Comparison of ENCODE assay signal across 11 mouse cellular contexts in genomic region chr12:83303221-83303620, GRCm38 (mm10).
A peak's percentile ranks its signal among the peaks of the same experiment; 100 is the strongest.
DNase-seq lines count a peak whose midpoint lies in the region; ATAC-seq and TF ChIP-seq lines count a peak whose summit lies in the region.
"Had no signal": no experiment of that assay in that cellular context is flagged by ENCODE, and none has a peak within 500 bp of the region (broad histone marks: within the 10 kb centered on the region; RNA-seq: fewer than 3 reads in every experiment).

No protein-coding gene starts in this region.

- no peak for TF ChIP-seq CTCF in olfactory bulb, adult 2 months (IDR thresholded peaks at IDR 0.05; ENCODE audit: insufficient read depth, low read depth, low read length)

- TF ChIP-seq POLR2A in olfactory bulb, adult 2 months (IDR thresholded peaks at IDR 0.05; ENCODE audit: insufficient read depth, low read depth, low read length): no peak

- H3K9ac ChIP-seq in forebrain, embryonic 15.5 days (replicated peaks): no peak overlapping the region
- H3K9ac ChIP-seq in hindbrain, embryonic 14.5 days: peak overlapping the region; percentile 37
- no peak overlapping the region for H3K9ac ChIP-seq in liver, embryonic 12.5 days
- H3K9ac ChIP-seq: kidney, embryonic 15.5 days; liver, embryonic 15.5 days had no signal

- 56% methylated on average over 6 of the region's 6 CpGs for WGBS in forebrain, embryonic 15.5 days
- 44% methylated on average over 6 of the region's 6 CpGs for WGBS in hindbrain, embryonic 14.5 days
- 78% methylated on average over 6 of the region's 6 CpGs for WGBS in olfactory bulb, adult 2 months
- 68% methylated on average over 6 of the region's 6 CpGs for WGBS in liver, embryonic 12.5 days (ENCODE audit: insufficient replicate concordance)

- H3K4me3 ChIP-seq in forebrain, embryonic 15.5 days: no peak overlapping the region
- no peak overlapping the region for H3K4me3 ChIP-seq in hindbrain, embryonic 14.5 days (replicated peaks; ENCODE audit: low read length)
- H3K4me3 ChIP-seq in olfactory bulb, adult 2 months (ENCODE audit: insufficient read depth, low read depth, low read length): no peak overlapping the region
- no peak overlapping the region for H3K4me3 ChIP-seq in liver, embryonic 12.5 days
- H3K4me3 ChIP-seq: kidney, embryonic 15.5 days; liver, embryonic 15.5 days had no signal

- peak overlapping the region; percentile 90 for H3K27ac ChIP-seq in forebrain, embryonic 15.5 days (replicated peaks)
- H3K27ac ChIP-seq in hindbrain, embryonic 14.5 days: peak overlapping the region; percentile 93
- peak overlapping the region; percentile 58; the same call in 1 of the 2 replicates for H3K27ac ChIP-seq in olfactory bulb, adult 2 months (ENCODE audit: insufficient read depth, low read depth, low read length)
- H3K27ac ChIP-seq in liver, embryonic 12.5 days: no peak overlapping the region
- H3K27ac ChIP-seq: kidney, embryonic 15.5 days; liver, embryonic 15.5 days had no signal

- ATAC-seq in forebrain, embryonic 15.5 days (replicated peaks): no peak
- no peak for ATAC-seq in hindbrain, embryonic 14.5 days (ENCODE audit: low FRiP score)
- no peak for ATAC-seq in liver, embryonic 12.5 days

- intact Hi-C loops in left cerebral cortex, postnatal 4 days (cut with DNase I): no loop called here

- DNase-seq in left cerebral cortex, postnatal 4 days: peak; percentile 17
- DNase-seq in left cerebral cortex, adult 8-10 months (ENCODE audit: low spot score in 2 of 2): no peak
- DNase-seq in hindbrain, embryonic 14.5 days (ENCODE audit: low spot score): no peak
- DNase-seq in urinary bladder, postnatal 4 days (ENCODE audit: low spot score in 2 of 2): no peak
- DNase-seq in urinary bladder, postnatal 10 days (ENCODE audit: low spot score): no peak
- DNase-seq: thymus, adult 2 months had no signal

- no peaks in the 10 kb centered on the region for H3K9me3 ChIP-seq in forebrain, embryonic 15.5 days
- H3K9me3 ChIP-seq in hindbrain, embryonic 14.5 days (ENCODE audit: control insufficient read depth, low read length): no peaks in the 10 kb centered on the region
- no peaks in the 10 kb centered on the region for H3K9me3 ChIP-seq in liver, embryonic 12.5 days (replicated peaks)
- H3K9me3 ChIP-seq: kidney, embryonic 15.5 days; liver, embryonic 15.5 days had no signal

- H3K4me1 ChIP-seq in forebrain, embryonic 15.5 days: peaks cover 21% of the 10 kb centered on the region
- peaks cover 22% of the 10 kb centered on the region for H3K4me1 ChIP-seq in hindbrain, embryonic 14.5 days (replicated peaks; ENCODE audit: control insufficient read depth, insufficient read depth, low read length)
- H3K4me1 ChIP-seq in olfactory bulb, adult 2 months (ENCODE audit: control insufficient read depth, insufficient read depth, low read length): peaks cover 22% of the 10 kb centered on the region
- peaks cover 8% of the 10 kb centered on the region for H3K4me1 ChIP-seq in liver, embryonic 12.5 days

- H3K36me3 ChIP-seq in forebrain, embryonic 15.5 days: no peaks in the 10 kb centered on the region
- H3K36me3 ChIP-seq in hindbrain, embryonic 14.5 days (replicated peaks; ENCODE audit: control insufficient read depth, insufficient read depth): no peaks in the 10 kb centered on the region
- H3K36me3 ChIP-seq in liver, embryonic 12.5 days: 0 out of 2 replicates have a peak, but pooled peaks cover 6% of the 10 kb centered on the region
- H3K36me3 ChIP-seq: kidney, embryonic 15.5 days; liver, embryonic 15.5 days had no signal

- no peaks in the 10 kb centered on the region for H3K27me3 ChIP-seq in forebrain, embryonic 15.5 days
- no peaks in the 10 kb centered on the region for H3K27me3 ChIP-seq in hindbrain, embryonic 14.5 days (ENCODE audit: control insufficient read depth, insufficient read depth, low read length)
- no peaks in the 10 kb centered on the region for H3K27me3 ChIP-seq in liver, embryonic 12.5 days (replicated peaks)
- H3K27me3 ChIP-seq: kidney, embryonic 15.5 days; liver, embryonic 15.5 days had no signal

- no peak overlapping the region; the same call in 1 of the 2 replicates for H3K4me2 ChIP-seq in forebrain, embryonic 15.5 days (replicated peaks)
- peak overlapping the region; percentile 13; the same call in 1 of the 2 replicates for H3K4me2 ChIP-seq in hindbrain, embryonic 14.5 days (replicated peaks)
- H3K4me2 ChIP-seq in liver, embryonic 12.5 days: no peak overlapping the region
- H3K4me2 ChIP-seq: kidney, embryonic 15.5 days; liver, embryonic 15.5 days had no signal
